Mouse (Mus musculus) midbrain, embryonic 14.5 days (tissue): ENCODE data around the gene Platr17. TPM values are rescaled to one million over a fixed set of nuclear protein-coding genes. Genes with fewer than 3 reads are reported as not detected.
"Not testable (repeated sequence)": the region's sequence is repeated elsewhere in the genome, so short reads cannot be mapped to it uniquely, and the experiment has no call there.

Source experiments
- ATAC-seq: fragments of 200-750 bp; cut with Nextera tagmentation; 2 replicates; pipeline ENCODE4 v1.8.0; 2017; ENCODE audit warnings: moderate number of reproducible peaks, moderate library complexity; ENCODE audit not compliant: low FRiP score, low TSS enrichment
- DNase-seq: peaks from one replicate; pipeline ENCODE4 v3.0.0-alpha.2; 2015
- H3K27ac ChIP-seq: fragments of 300-500 bp; sonication (generic); replicated peaks from 2 replicates; pipeline ENCODE4 v1.5.1; 2014; ENCODE audit warnings: mild to moderate bottlenecking, low read depth, low read length, moderate library complexity
- H3K27me3 ChIP-seq: fragments of 300-500 bp; sonication (generic); 2 replicates; pipeline ENCODE4 v1.6.1; 2014; ENCODE audit warnings: low read length, control low read depth, mixed read lengths; ENCODE audit not compliant: control insufficient read depth, insufficient read depth
- H3K36me3 ChIP-seq: fragments of 300-500 bp; sonication (generic); 2 replicates; pipeline ENCODE4 v1.6.1; 2014; ENCODE audit warnings: low read length, control low read depth; ENCODE audit not compliant: control insufficient read depth, insufficient read depth
- H3K4me1 ChIP-seq: fragments of 300-500 bp; sonication (generic); 2 replicates; pipeline ENCODE4 v1.6.1; 2014; ENCODE audit warnings: mild to moderate bottlenecking, antibody characterized with exemption, low read length, control low read depth; ENCODE audit not compliant: control insufficient read depth, insufficient read depth
- H3K4me2 ChIP-seq: fragments of 300-500 bp; sonication (generic); 2 replicates; pipeline ENCODE4 v1.6.1; 2014; ENCODE audit warnings: mild to moderate bottlenecking, low read length, moderate library complexity
- H3K4me3 ChIP-seq: fragments of 300-500 bp; sonication (generic); replicated peaks from 2 replicates; pipeline ENCODE4 v1.5.1; 2014; ENCODE audit warnings: low read depth, low read length
- H3K9ac ChIP-seq: fragments of 300-500 bp; sonication (generic); replicated peaks from 2 replicates; pipeline ENCODE4 v1.6.1; 2014; ENCODE audit warnings: mild to moderate bottlenecking, low read length, moderate library complexity
- H3K9me3 ChIP-seq: fragments of 300-500 bp; sonication (generic); 2 replicates; pipeline ENCODE4 v1.6.1; 2016; ENCODE audit warnings: low read length, control low read depth, mixed read lengths; ENCODE audit not compliant: control insufficient read depth
- WGBS: fragments of 180-500 bp; shearing (Covaris S2); extraction: QIAGEN DNeasy Blood & Tissue Kit; methylation state at CpG from one replicate; pipeline ENCODE4 v1.1.7; 2014; 5-methylcytosine and 5-hydroxymethylcytosine counted together
- polyA plus RNA-seq: library from polyadenylated mRNA; unstranded; fragments of >200 nt; fragmentation: Nextera tagmentation; extraction: Ambion mirVana; gene quantifications from 2 replicates; pipeline ENCODE4 v1.2.1, GENCODE M21; 2014

The Platr17 gene
- polyA plus RNA-seq, 1 experiment from 2014 or later: not detected

DNA sequence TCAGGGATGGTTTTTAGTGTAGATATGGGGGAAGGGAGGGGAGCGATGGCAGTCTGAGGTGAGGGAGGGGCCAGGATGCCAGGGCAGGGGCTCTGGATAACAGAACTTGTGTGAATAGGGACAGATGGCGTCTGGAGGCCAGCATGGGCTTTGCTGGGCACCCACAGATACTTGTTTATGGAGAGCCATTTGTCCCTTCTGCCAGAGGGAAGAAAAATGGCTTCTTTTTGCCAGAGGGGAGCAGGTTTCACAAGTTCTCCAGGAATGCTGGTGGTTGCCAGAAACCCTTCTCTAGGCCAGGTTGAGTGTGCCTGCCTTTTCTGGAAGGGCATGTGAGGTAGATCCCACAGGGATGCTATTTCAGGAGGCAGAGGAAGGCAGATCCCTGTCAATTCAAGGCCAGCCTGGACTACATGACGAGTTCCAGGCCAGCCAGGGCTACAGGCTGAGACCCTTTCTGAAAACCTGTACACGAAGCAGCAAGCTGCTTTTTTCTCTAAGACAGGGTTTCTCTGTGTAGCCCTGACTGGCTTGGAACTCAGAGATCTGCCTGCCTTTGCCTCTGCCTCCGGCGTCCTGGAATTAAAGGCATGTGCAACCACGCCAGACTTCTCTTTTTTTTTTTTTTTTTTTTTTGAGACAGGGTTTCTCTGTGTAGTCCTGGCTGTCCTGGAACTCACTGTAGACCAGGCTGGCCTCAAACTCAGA lies 4.5 kb upstream of the Platr17 start:
- H3K27ac ChIP-seq: no peak overlapping the region
- 74% methylated on average over 7 of the region's 7 CpGs for WGBS

DNA sequence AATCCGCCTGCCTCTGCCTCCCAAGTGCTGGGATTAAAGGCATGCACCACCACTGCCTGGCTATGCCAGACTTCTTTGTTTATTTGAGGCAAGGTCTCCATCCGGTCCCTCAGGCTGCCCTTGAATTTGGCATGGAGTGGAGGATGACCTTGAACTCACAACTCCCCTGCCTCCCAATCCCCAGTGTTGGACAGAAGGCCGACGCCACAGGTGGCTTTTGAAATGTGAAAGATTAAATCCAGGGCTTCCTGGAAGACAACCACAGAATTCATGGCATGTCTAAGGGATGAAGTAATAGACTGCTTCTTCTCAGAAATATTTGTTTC lies 4.0 kb upstream of the Platr17 start:
- DNase-seq (no peak), ATAC-seq (no peak)
- no peaks in the 10 kb centered on the region for H3K36me3 ChIP-seq
- H3K4me2 ChIP-seq: no peak overlapping the region
- 86% methylated on average over 4 of the region's 4 CpGs for WGBS
- no peak overlapping the region for H3K4me3 ChIP-seq
- no peaks in the 10 kb centered on the region for H3K27me3 ChIP-seq
- no peaks in the 10 kb centered on the region for H3K4me1 ChIP-seq
- H3K9me3 ChIP-seq: no peaks in the 10 kb centered on the region
- no peak overlapping the region for H3K27ac ChIP-seq
- H3K9ac ChIP-seq: no peak overlapping the region

More for the DNA sequence above, 4.5 kb upstream of the Platr17 start:
- DNase-seq: no peak
- no peak overlapping the region for H3K9ac ChIP-seq
- H3K9me3 ChIP-seq: no peaks in the 10 kb centered on the region
- no peak overlapping the region for H3K4me3 ChIP-seq
- H3K27me3 ChIP-seq: no peaks in the 10 kb centered on the region
- no peak overlapping the region for H3K4me2 ChIP-seq
- H3K36me3 ChIP-seq: no peaks in the 10 kb centered on the region
- ATAC-seq: no peak
- no peaks in the 10 kb centered on the region for H3K4me1 ChIP-seq

DNA sequence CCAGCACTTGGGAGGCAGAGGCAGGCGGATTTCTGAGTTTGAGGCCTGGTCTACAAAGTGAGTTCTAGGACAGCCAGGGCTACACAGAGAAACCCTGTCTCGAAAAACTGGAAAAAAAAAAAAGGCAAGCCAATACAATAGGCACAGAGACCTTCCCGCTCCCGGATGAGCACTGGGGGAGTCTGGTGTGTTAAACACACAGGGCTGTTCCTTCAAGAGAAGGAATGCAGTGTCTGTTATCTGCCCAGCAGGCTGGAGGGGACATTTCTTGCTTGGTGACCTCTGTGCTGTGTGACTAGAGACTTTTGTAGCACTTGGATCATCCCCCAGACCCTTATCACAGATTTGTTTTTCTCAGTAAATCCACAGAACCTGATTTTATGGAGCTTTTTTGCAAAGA lies 3.3 kb upstream of the Platr17 start:
- Histone ChIP-seq H3K27ac (no peak overlapping the region), H3K9ac (no peak overlapping the region), H3K4me3 (no peak overlapping the region), H3K27me3 (no peaks in the 10 kb centered on the region), H3K4me2 (no peak overlapping the region), H3K9me3 (no peaks in the 10 kb centered on the region), H3K4me1 (no peaks in the 10 kb centered on the region), H3K36me3 (no peaks in the 10 kb centered on the region)
- WGBS: 84% methylated on average over 4 of the region's 4 CpGs
- DNase-seq: no peak
- ATAC-seq: no peak

DNA sequence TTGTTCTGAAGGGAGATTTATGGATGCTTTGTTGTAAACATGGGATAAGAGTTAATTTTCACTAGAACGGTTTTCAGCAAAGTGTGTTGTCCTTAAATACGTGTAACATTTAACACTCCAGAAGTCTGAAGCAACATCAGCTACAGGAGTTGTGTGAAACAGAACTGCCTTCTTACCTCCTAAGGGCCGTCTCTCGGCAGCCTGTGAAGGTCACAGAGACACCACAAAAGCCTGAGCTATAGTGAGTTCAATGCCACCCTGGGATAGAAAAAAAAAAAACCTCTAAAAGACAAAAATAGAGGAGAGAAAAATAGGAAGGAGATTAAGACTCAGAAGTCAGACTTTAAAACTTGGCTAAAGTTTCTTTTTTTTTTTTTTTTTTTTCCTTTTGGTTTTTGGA lies 2.9 kb upstream of the Platr17 start:
- H3K9ac ChIP-seq: no peak overlapping the region
- no peaks in the 10 kb centered on the region for H3K4me1 ChIP-seq
- H3K27me3 ChIP-seq: no peaks in the 10 kb centered on the region
- no peak overlapping the region for H3K4me3 ChIP-seq
- DNase-seq (no peak), ATAC-seq (no peak)
- H3K27ac ChIP-seq: no peak overlapping the region
- H3K36me3 ChIP-seq: no peaks in the 10 kb centered on the region
- 84% methylated on average over 4 of the region's 4 CpGs for WGBS
- H3K9me3 ChIP-seq: no peaks in the 10 kb centered on the region
- H3K4me2 ChIP-seq: no peak overlapping the region

DNA sequence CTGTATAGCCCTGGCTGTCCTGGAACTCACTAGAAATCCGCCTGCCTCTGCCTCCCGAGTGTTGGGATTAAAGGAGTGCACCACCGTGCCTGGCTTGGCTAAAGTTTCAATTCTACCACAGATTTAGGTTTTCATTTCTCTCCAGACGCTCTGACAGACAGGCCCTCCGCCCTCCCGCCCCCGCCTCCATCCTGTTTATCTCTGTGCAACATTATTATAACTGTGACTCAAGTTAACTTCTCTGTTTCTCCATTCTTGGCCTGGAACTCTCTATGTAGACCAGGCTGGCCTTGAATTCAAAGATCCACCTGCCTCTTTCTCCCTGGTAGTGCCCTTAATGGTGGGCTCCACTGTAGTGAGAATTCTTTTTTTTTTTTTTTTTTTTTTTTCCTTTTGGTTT lies 2.4 kb upstream of the Platr17 start:
- no peak for ATAC-seq
- no peak for DNase-seq
- Histone ChIP-seq H3K27me3 (no peaks in the 10 kb centered on the region), H3K4me2 (no peak overlapping the region), H3K9ac (no peak overlapping the region), H3K9me3 (no peaks in the 10 kb centered on the region), H3K36me3 (no peaks in the 10 kb centered on the region), H3K4me1 (no peaks in the 10 kb centered on the region), H3K4me3 (no peak overlapping the region), H3K27ac (no peak overlapping the region)
- 89% methylated on average over 7 of the region's 7 CpGs for WGBS

DNA sequence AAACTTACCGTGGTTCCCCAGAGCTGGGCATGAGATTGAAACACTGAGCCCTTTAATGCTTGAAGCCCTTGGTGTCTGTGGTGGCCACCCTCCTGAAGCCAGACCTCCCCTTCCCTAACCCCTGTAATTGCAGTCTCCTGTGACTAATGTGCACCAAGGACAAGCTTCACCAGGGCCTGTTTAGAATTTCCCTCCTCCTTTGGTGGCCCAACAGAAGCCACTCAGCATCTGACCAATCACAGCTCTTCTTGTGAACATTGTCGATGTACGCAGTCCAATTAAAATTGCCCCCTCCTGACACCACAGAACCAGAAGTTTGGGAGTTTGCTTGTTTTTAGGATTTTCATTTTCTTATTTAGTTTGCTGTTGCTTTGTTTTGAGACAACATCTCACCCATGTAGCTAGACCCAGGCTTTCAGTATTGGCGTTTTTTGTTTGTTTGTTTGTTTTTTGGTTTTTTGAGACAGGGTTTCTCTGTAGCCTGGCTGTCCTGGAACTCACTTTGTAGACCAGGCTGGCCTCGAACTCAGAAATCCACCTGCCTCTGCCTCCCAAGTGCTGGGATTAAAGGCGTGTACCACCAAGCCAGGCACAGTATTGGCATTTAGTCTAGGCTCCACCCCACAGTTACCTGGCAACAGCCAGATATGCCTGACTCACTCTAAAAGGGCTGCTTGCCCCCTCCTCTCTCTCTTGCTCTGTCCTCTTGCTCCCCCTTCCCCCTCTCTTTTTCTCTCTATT lies 854 bp upstream of the Platr17 start:
- H3K4me3 ChIP-seq, H3K36me3 ChIP-seq, H3K4me1 ChIP-seq, H3K4me2 ChIP-seq, ATAC-seq, H3K9me3 ChIP-seq, H3K27ac ChIP-seq, H3K27me3 ChIP-seq, H3K9ac ChIP-seq, DNase-seq: not testable (repeated sequence)
- 76% methylated on average over 6 of the region's 6 CpGs for WGBS

DNA sequence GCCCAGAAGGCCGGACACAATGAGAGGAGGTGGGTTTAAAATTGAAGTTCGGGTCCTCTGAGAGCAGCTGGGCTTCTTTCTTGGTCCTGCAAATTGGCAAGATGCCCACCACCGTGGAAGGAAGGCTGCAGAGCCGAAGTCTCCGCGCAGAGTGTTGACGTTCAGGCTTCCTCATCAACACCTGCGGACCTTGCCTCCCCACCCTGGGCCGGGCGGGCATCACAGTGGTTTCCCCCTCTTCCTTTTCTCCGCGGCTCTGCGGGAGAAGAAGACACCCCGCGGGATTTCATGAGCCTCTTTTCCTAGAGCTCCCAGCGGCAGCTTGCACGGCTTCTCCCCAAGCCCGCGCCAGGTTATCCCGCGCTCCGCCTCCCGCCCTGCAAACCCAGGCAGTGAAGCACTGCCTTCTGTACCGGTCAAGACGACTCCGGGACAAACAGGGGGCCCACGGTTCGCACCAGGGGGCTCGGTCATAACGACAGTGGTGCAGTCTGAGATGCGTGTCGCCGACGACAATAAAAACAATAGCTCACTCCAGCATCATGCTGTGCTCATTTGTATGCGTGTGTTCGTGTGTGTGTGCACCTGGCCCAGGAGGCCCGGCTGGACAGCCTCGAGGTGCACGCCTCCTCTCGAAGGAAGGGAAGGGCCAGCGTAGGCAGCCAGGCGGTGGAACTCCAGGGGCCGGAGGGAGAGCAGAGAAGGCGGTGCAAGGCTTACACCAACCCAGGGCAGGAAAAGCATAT lies 3.6 kb downstream of the Platr17 start:
- H3K9ac ChIP-seq: peak overlapping the region; percentile 81
- ATAC-seq (peak; percentile 14), DNase-seq (peak; percentile 66)
- peaks cover 14% of the 10 kb centered on the region for H3K4me1 ChIP-seq
- H3K27me3 ChIP-seq: no peaks in the 10 kb centered on the region
- WGBS: under 1% methylated on average over 44 of the region's 44 CpGs
- peak overlapping the region; percentile 76 for H3K4me3 ChIP-seq
- peak overlapping the region; percentile 93 for H3K4me2 ChIP-seq
- no peaks in the 10 kb centered on the region for H3K9me3 ChIP-seq
- H3K27ac ChIP-seq: peak overlapping the region; percentile 93
- peaks cover 24% of the 10 kb centered on the region for H3K36me3 ChIP-seq

DNA sequence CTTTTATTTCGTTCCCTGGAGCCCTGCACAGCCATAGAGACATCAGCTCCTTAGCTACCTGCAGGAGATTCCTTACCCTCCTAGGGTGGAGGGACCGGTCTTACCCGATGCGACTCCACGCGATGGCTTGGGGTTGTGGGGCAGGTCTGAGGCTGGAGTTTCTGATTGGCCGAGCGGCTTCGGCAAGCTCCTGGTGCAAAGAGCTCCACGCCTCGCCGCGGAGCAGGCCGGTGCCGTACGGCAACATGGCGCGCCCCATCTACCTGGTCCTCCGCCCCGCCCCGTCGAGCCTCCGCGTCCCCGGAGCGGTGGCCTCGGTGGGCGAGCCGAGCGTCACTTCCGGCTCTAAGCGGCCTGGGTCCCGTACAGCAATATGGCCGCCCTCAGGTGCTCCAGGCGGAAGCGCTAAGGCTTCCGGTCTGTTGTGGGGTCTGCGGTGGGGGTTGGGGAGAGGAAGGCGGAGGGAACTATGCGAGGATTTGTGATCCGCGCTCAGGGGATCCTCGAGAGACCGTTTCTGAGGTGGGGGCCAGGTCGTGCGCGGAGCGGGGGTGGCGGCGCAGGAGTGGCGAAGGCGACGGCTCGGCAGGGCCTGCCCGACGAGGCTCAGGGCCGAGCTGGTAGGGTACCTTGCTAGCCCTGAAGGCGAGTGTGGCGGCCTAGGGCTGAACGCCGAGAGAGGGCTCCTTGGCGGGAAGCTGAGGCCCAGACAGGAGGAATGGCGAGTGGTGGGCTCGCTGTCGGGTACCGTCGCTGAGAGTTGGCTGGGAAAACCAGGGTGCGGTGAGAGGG lies 4.3 kb downstream of the Platr17 start, which contains the start of gene Daxx:
Gene Daxx (plus strand): TSS at position 338 of the 792 bp plus-strand sequence.
- H3K4me1 ChIP-seq: peaks cover 14% of the 10 kb centered on the region
- peaks cover 31% of the 10 kb centered on the region for H3K36me3 ChIP-seq
- H3K27ac ChIP-seq: peak within 1 kb of the TSS; percentile 93
- no peaks in the 10 kb centered on the region for H3K9me3 ChIP-seq
- H3K27me3 ChIP-seq: no peaks in the 10 kb centered on the region
- H3K9ac ChIP-seq: peak within 1 kb of the TSS; percentile 81
- under 1% methylated on average over 68 of the region's 68 CpGs for WGBS
- peak within 1 kb of the TSS; percentile 76 for H3K4me3 ChIP-seq
- ATAC-seq (peak; percentile 97), DNase-seq (peak; percentile 100)
- peak within 1 kb of the TSS; percentile 93 for H3K4me2 ChIP-seq
